Mouse (Mus musculus) testis, postnatal 14 days (tissue): Measurements from ENCODE around the gene Hmga2.

Experiments
- DNase-seq: peaks from one replicate; pipeline ENCODE4 v3.0.0; 2021; ENCODE audit warnings: low spot score

Hmga2 gene

DNA sequence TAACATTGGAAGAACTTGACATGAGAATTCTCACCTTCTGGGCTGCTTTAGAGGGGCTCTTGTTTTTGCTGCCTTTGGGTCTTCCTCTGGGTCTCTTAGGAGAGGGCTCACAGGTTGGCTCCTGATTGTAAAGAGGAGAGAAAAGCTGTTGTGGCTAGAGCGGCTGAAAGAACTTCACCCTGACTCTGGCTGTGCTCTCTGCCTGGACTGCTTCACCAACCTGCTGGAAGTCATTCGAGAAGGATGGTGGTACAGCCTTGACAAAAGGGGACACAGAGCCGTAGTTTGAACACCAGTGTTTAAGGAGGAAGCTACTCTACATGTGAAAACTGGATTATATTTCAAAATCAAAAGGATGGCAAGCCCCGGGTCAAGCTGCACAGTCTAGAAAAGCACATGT lies 3.1 kb downstream of the Hmga2 start:
- DNase-seq = no peak

- DNase-seq = no peak
Measured at GRCm38 (mm10) chr10:120472606-120473005, 3.7 kb downstream of the Hmga2 start.

DNA sequence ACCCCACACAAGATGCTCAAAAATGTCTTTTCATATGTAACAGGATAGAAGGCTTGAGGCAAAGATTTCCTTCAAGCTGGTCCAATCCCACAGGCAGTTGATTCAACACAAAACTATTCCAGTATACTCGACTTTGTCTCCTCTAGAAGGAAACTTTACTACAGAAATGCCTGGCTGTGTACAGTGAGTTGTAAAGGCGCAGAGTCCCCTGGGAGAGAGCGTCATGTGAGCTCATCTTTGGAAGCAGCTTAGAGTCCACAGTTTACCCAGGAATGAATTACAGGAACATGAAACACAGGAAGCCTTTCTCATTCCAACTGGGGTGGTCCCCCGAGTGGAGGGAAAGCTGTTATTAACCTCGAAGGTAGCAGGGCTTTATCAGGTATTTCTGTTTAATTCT lies 11.1 kb downstream of the Hmga2 start:
- no peak for DNase-seq

DNA sequence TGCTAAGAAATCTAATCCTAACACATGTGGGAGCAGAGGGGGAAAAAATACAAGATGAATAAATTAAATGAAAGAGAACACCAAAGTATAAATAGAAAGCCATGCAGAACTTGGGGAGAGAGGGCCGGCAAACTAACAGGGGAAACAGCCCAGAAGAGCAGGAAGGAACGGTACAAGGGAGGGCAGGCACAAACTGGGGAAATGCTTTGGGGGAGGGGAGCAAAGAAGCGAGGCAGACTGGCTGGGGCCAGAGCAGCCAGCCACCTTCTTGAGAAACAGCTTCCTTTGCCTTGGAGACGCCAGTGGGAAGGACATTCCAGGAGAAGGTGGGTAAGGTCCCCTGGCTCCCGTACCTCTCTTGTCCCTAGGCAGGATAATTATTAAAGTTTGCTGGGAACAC lies 14.5 kb downstream of the Hmga2 start:
- no peak for DNase-seq

- no peak for DNase-seq
Measured at GRCm38 (mm10) chr10:120461301-120461700, 15.0 kb downstream of the Hmga2 start.

DNA sequence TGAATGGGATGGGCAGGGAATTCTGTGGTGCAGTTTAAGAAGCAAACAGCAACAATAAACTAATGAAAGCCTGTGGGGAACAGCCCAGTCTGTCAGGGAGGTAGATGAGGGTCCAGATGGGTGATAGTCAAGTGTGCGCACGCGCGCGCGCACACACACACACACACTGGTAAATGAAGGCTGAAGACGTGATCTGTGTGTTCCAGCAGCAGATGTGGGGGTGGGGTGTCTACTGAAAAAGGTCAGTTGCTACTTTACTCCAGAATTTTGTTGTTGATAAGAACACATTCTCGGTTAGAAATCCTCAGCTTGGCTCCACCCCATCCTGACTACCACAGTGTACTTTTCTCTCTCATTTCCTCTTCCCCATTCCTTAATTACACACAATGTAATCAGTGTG lies 17.4 kb downstream of the Hmga2 start:
- no peak for DNase-seq

- no peak for DNase-seq
Measured at GRCm38 (mm10) chr10:120449661-120450284, 26.5 kb downstream of the Hmga2 start.

DNA sequence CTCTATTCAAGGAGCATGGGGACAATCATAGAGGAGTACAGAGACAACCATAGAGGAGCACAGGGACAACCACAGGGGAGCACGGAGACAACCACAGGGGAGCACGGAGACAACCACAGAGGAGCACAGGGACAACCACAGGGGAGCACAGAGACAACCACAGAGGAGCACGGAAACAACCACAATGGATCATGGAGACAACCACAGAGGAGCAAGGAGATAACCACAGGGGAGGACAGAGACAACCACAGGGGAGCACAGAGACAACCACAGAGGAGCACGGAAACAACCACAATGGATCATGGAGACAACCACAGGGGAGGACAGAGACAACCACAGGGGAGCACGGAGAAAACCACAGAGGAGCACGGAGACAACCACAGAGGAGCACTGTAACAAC lies 29.5 kb downstream of the Hmga2 start:
- no peak for DNase-seq

DNA sequence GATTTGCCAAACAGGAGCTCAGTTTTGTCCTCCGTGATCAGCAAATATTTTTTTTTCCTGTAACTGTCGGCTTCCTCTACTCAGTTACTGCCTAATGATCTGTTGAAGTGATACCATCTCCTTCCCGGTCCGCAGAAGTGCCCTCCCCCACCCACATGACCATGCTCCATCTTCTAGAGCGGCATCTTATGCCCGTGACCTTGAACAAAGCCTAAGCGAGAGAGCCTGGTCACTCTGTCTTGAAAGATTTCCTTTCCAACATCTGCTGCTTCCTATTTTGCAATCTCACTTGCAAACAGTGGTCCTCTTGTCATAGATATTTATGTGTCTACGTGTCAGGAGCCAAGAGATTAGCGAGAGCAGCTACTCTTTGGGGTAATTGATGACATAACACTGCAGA lies 30.1 kb downstream of the Hmga2 start:
- no peak for DNase-seq

DNA sequence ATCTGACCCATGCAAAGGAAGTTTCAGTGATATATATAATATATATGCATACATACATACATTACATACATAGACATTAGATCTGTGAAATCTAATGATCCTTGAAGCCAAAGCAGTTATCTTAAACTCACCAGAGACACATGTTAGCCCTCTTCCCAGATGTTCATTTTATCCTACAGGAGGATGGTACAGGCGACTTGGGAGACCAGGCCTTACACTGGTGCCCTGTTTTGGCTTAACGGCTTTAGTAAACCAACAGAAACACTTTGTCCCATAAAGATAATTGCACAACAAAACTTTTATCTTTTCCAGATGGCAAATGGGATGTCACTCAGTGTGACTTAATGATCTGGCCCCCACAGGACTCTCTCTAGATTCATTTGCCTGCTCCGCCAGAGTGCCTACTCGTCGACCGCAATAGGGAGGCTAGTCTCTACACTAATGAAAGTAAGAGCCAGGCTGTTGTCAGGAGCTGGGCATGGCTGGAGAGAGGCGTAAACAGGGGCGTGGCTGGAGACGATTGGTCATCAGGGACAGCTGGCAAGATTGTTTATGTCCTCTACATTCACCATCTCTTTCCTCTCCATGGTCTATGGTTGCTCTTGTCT lies 31.7 kb downstream of the Hmga2 start:
- no peak for DNase-seq

- DNase-seq = no peak
Measured at GRCm38 (mm10) chr10:120443757-120444311, 32.4 kb downstream of the Hmga2 start.

DNA sequence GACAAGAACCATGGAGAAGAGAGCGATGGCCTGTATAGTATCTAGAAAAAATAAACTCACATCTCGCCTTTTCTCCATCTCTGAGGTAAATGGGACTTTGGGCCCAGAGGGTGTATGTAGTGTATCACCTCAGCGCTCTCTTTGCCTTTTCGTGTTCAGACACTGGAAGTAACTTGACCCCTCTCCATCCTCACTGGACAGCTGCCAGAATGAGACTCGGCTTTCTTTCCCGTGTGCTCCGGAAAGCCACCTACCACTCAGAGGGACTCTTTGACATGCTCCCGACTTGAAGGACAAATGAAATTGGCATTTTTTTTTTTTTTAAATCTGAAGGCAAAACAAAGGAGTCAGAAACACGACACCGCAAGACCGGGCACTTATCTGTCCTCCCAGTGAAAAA lies 35.0 kb downstream of the Hmga2 start:
- DNase-seq = no peak

GRCm38 (mm10) chr10:120434433-120434832 lies 41.8 kb downstream of the Hmga2 start:
- DNase-seq = no peak

GRCm38 (mm10) chr10:120433463-120433815 lies 42.8 kb downstream of the Hmga2 start:
- DNase-seq = no peak

DNA sequence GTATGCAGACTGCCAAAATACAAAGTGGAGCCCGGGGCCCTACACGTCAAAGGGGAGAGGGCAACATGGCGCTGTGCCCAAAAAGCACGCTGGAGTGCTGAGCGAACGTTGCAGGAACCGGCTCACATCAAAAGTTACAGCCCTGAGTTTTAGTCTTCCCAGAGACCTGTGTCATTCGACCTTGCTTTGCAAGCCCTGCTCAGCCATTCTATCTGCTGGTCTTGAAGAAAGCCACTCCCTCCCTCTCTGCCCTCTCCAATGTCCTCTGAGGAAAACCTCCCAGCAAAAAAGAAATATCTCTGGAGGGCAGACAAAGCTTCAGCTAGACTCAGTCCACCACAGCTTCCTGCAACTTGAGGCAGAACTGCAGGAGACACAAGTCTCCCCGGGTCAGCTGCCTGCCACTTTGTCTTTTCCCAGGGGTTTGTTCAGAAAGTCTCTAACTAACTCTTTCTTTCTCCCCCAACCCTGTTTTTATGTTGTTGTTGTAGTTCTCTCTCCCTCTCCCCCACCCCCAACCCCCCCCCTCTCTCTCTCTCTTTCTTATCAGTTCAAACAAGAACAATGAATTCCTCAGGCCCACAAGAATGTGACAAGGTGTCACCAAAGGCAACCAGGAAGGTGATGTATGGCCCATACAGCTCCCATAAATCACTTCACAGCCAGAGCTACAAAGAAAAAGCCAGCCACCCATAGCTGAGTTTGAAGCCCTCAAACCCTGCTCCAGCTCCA lies 43.4 kb downstream of the Hmga2 start:
- no peak for DNase-seq

GRCm38 (mm10) chr10:120432081-120432480 lies 44.2 kb downstream of the Hmga2 start:
- peak; percentile 26 for DNase-seq

DNA sequence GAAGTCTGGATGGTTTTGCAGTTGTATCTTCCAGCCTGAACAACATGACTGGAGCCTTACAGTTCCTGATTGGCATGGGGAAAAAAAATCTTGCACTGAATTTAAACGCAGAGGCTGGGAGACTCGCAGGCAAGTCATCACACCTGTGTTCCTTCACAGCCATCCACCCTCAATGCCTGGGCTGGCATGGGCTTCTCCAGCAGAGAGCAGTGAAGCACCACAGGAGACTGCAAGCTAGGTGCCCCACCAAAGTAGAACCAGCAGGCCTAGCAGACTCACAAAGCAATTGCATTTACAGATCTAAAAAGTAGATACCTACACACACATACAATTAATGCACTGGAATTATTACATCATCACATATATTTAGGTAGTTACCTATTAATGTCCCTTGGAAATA lies 44.8 kb downstream of the Hmga2 start:
- no peak for DNase-seq

DNA sequence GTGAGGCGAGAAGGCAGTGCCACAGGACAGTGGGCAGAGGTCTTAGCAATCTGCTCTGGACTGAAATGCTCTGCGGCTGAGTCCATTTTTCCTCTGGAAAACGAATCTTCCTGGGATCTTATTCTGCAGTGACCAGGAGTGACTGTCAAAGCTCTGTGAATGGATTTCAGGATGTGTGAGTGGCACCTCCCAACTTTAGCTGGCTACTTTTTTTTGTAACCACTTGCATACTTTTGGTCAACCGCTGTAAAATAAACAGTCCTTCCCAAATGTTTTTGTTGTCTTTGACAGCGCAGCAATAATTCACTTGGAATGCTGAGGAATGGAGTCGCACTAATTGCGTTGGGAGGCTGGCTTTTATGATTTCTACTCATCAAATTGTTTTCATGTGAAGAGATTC lies 45.8 kb downstream of the Hmga2 start:
- DNase-seq = no peak

- no peak for DNase-seq
Measured at GRCm38 (mm10) chr10:120429758-120430259, 46.5 kb downstream of the Hmga2 start.

GRCm38 (mm10) chr10:120429199-120429551 lies 47.1 kb downstream of the Hmga2 start:
- no peak for DNase-seq

DNA sequence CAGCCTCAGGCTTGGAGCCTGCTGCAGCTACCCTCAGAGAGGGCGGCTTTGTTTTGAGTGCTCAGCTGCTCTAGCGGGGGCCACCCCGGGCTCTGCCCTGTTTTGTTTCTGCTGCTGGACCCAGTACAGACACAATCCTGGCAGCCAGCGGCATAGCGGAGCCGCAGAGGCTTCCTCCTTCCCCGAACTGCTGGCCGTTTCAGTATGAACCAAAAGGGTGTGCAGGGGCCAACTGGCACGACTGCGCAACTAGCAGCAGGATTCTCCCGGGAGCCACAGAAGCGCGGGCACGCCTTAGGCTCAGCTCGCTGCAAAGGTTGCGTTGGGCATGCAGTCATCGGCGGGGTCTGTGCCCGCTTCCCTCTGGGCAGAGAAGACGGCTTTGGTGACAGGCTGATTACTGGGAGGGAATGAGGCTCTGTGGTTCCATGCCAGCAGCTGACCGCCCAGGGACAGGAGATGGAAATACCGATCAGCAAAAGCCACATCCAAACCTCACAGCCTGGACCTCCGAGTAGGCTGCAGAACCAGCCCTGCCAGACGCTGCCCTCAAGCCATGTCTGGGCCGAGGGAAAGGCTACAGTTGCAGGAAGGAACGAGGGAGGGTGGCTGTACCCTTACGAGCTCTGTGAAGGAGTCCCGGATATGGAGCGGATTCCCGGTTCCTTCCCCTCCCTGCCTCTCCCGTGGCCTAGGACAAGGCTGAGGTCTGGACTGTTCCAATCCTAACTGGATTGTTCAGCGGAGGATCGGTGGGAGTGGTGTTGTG lies 47.7 kb downstream of the Hmga2 start:
- DNase-seq = peak; percentile 11

DNA sequence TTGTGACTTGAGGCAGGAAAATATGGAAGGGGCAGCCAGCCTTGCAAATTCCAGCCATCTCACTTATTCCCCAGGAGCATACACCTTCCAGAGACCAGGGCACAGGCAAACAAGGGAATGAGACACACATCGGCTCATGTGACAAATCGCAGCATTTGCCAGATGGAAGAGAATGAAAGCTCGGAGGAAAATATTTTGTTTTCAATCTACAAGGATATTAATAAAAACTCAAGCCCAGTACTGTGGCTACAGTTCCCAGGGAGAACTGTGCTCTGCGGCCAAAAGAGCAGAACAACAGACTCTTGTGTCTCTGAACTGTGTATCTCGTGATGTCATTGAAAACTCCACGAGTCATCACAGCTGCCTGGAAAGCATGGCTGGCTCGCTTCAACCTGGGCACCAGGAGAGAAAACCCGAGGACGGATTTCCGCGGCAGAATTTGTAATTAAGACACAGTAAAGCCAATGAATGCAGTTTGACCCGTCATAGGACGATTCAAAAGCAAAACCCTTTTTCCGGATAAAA lies 50.1 kb downstream of the Hmga2 start:
- no peak for DNase-seq
